Mouse (Mus musculus): ENCODE measurements around the gene Bbs7.

- no peak for TF ChIP-seq POLR2A (IDR thresholded peaks at IDR 0.05; ENCODE audit: borderline replicate concordance, low read depth, low read length)
- no peak for TF ChIP-seq CTCF (IDR thresholded peaks at IDR 0.05; ENCODE audit: low read depth, low read length)
These were observed 7.1 kb downstream of the Bbs7 start for GRCm38 (mm10) chr3:36605894-36606783.
